Mouse (Mus musculus) hindbrain, embryonic 14.5 days (tissue): Measurements from ENCODE around the gene Vwa5b1. TPM values are rescaled to one million over a fixed set of nuclear protein-coding genes. Genes with fewer than 3 reads are reported as not detected.

Experiments used
- ATAC-seq: fragments of 200-750 bp; cut with Nextera tagmentation; 2 replicates; pipeline ENCODE4 v1.8.0; 2017; ENCODE audit warnings: moderate number of reproducible peaks, mild to moderate bottlenecking, moderate TSS enrichment, moderate library complexity; ENCODE audit not compliant: low FRiP score
- DNase-seq: peaks from one replicate; pipeline ENCODE4 v3.0.0-alpha.2; 2015; ENCODE audit warnings: low spot score
- H3K27ac ChIP-seq: fragments of 300-500 bp; sonication (generic); 2 replicates; pipeline ENCODE4 v1.5.1; 2014; ENCODE audit warnings: mild to moderate bottlenecking, moderate library complexity
- H3K27me3 ChIP-seq: fragments of 300-500 bp; sonication (generic); 2 replicates; pipeline ENCODE4 v1.6.1; 2014; ENCODE audit warnings: mild to moderate bottlenecking, low read length, mixed read lengths; ENCODE audit not compliant: control insufficient read depth, insufficient read depth
- H3K36me3 ChIP-seq: fragments of 300-500 bp; sonication (generic); replicated peaks from 2 replicates; pipeline ENCODE4 v1.6.1; 2014; ENCODE audit not compliant: control insufficient read depth, insufficient read depth
- H3K4me1 ChIP-seq: fragments of 300-500 bp; sonication (generic); replicated peaks from 2 replicates; pipeline ENCODE4 v1.6.1; 2014; ENCODE audit warnings: antibody characterized with exemption, low read length, mixed read lengths; ENCODE audit not compliant: control insufficient read depth, insufficient read depth
- H3K4me2 ChIP-seq: fragments of 300-500 bp; sonication (generic); replicated peaks from 2 replicates; pipeline ENCODE4 v1.6.1; 2014; ENCODE audit warnings: mild to moderate bottlenecking, moderate library complexity
- H3K4me3 ChIP-seq: fragments of 300-500 bp; sonication (generic); replicated peaks from 2 replicates; pipeline ENCODE4 v1.5.1; 2014; ENCODE audit warnings: mild to moderate bottlenecking, low read length
- H3K9ac ChIP-seq: fragments of 300-500 bp; sonication (generic); 2 replicates; pipeline ENCODE4 v1.6.1; 2014
- H3K9me3 ChIP-seq: fragments of 300-500 bp; sonication (generic); 2 replicates; pipeline ENCODE4 v1.6.1; 2016; ENCODE audit warnings: low read length; ENCODE audit not compliant: control insufficient read depth
- WGBS: fragments of 180-500 bp; shearing (Covaris S2); extraction: QIAGEN DNeasy Blood & Tissue Kit; methylation state at CpG from one replicate; pipeline ENCODE4 v1.1.7; 2014; 5-methylcytosine and 5-hydroxymethylcytosine counted together
- polyA plus RNA-seq: library from polyadenylated mRNA; unstranded; fragments of >200 nt; fragmentation: Nextera tagmentation; extraction: Ambion mirVana; gene quantifications from 2 replicates; pipeline ENCODE4 v1.2.1, GENCODE M21; 2014

The Vwa5b1 gene
- polyA plus RNA-seq, 1 experiment from 2014 or later = 1.2 TPM

GRCm38 (mm10) chr4:138530011-138530410, 105.7 kb downstream of the Vwa5b1 start:
- no peak for ATAC-seq
- H3K4me2 ChIP-seq = no peak overlapping the region

GRCm38 (mm10) chr4:138525684-138526083, 110.0 kb downstream of the Vwa5b1 start:
- no peak overlapping the region for H3K4me2 ChIP-seq
- no peaks in the 10 kb centered on the region for H3K9me3 ChIP-seq
- H3K27me3 ChIP-seq = no peaks in the 10 kb centered on the region
- no peak overlapping the region for H3K27ac ChIP-seq
- no peak overlapping the region for H3K9ac ChIP-seq
- no peaks in the 10 kb centered on the region for H3K36me3 ChIP-seq
- ATAC-seq (no peak), DNase-seq (no peak)
- WGBS = 44% methylated on average over 4 of the region's 4 CpGs
- no peak overlapping the region for H3K4me3 ChIP-seq
- H3K4me1 ChIP-seq = peaks cover 11% of the 10 kb centered on the region

More at GRCm38 (mm10) chr4:138530011-138530410, 105.7 kb downstream of the Vwa5b1 start:
- H3K9ac ChIP-seq = no peak overlapping the region
- no peak for DNase-seq
- no peak overlapping the region for H3K27ac ChIP-seq
- H3K27me3 ChIP-seq = no peaks in the 10 kb centered on the region
- no peaks in the 10 kb centered on the region for H3K9me3 ChIP-seq
- H3K4me3 ChIP-seq = no peak overlapping the region
- H3K4me1 ChIP-seq = no peaks in the 10 kb centered on the region
- no peaks in the 10 kb centered on the region for H3K36me3 ChIP-seq
- WGBS = 91% methylated on average over 6 of the region's 6 CpGs

GRCm38 (mm10) chr4:138524769-138525168, 110.9 kb downstream of the Vwa5b1 start:
- DNase-seq = no peak
- Histone ChIP-seq H3K9ac (no peak overlapping the region), H3K9me3 (no peaks in the 10 kb centered on the region), H3K27ac (no peak overlapping the region), H3K27me3 (no peaks in the 10 kb centered on the region), H3K4me2 (no peak overlapping the region), H3K4me3 (no peak overlapping the region), H3K4me1 (peaks cover 11% of the 10 kb centered on the region), H3K36me3 (no peaks in the 10 kb centered on the region)
- 86% methylated on average over 9 of the region's 9 CpGs for WGBS
- no peak for ATAC-seq

GRCm38 (mm10) chr4:138523775-138524174, 111.9 kb downstream of the Vwa5b1 start:
- ATAC-seq (peak; percentile 53; the same call in 1 of the 2 replicates), DNase-seq (no peak)

GRCm38 (mm10) chr4:138522296-138522695, 113.4 kb downstream of the Vwa5b1 start:
- Histone ChIP-seq H3K4me3 (no peak overlapping the region), H3K4me2 (no peak overlapping the region), H3K27ac (no peak overlapping the region), H3K9ac (no peak overlapping the region), H3K4me1 (peaks cover 20% of the 10 kb centered on the region), H3K27me3 (no peaks in the 10 kb centered on the region), H3K9me3 (no peaks in the 10 kb centered on the region), H3K36me3 (no peaks in the 10 kb centered on the region)
- ATAC-seq (peak; percentile 57; the same call in 1 of the 2 replicates), DNase-seq (peak; percentile 40)
- WGBS = 8% methylated on average over 7 of the region's 7 CpGs

More at GRCm38 (mm10) chr4:138523775-138524174, 111.9 kb downstream of the Vwa5b1 start:
- WGBS = 35% methylated on average over 7 of the region's 7 CpGs
- H3K4me3 ChIP-seq = no peak overlapping the region
- H3K4me1 ChIP-seq = peaks cover 11% of the 10 kb centered on the region
- H3K27ac ChIP-seq = peak overlapping the region; percentile 65
- H3K9me3 ChIP-seq = no peaks in the 10 kb centered on the region
- no peaks in the 10 kb centered on the region for H3K27me3 ChIP-seq
- H3K9ac ChIP-seq = no peak overlapping the region
- no peak overlapping the region for H3K4me2 ChIP-seq
- H3K36me3 ChIP-seq = no peaks in the 10 kb centered on the region

GRCm38 (mm10) chr4:138517153-138517789, 118.4 kb downstream of the Vwa5b1 start:
- WGBS = 16% methylated on average over 9 of the region's 9 CpGs
- Histone ChIP-seq H3K27me3 (no peaks in the 10 kb centered on the region), H3K9ac (no peak overlapping the region), H3K36me3 (no peaks in the 10 kb centered on the region), H3K9me3 (no peaks in the 10 kb centered on the region), H3K27ac (peak overlapping the region; percentile 61; the same call in 1 of the 2 replicates), H3K4me3 (no peak overlapping the region), H3K4me1 (peaks cover 30% of the 10 kb centered on the region), H3K4me2 (peak overlapping the region; percentile 22; the same call in 1 of the 2 replicates)
- ATAC-seq = 0 out of 2 replicates have a peak, but pooled peaks have one; percentile 66
- peak; percentile 83 for DNase-seq

GRCm38 (mm10) chr4:138516448-138516847, 119.2 kb downstream of the Vwa5b1 start:
- Histone ChIP-seq H3K36me3 (no peaks in the 10 kb centered on the region), H3K4me1 (peaks cover 26% of the 10 kb centered on the region), H3K4me3 (no peak overlapping the region), H3K27me3 (no peaks in the 10 kb centered on the region), H3K9me3 (no peaks in the 10 kb centered on the region), H3K9ac (no peak overlapping the region), H3K27ac (no peak overlapping the region), H3K4me2 (no peak overlapping the region)
- no peak for DNase-seq
- 84% methylated on average over 3 of the region's 3 CpGs for WGBS
- no peak for ATAC-seq

Other genes starting within 250 kb of the Vwa5b1 start
- 8.8 and 13.6 TPM in 2 replicates for gene Fam43b, start 239.4 kb downstream of the Vwa5b1 start, polyA plus RNA-seq
- 18.5 and 23.1 TPM in 2 replicates for gene Mul1, start 201.2 kb downstream of the Vwa5b1 start, polyA plus RNA-seq
- gene Camk2n1, start 181.6 kb downstream of the Vwa5b1 start, polyA plus RNA-seq = 17.1 and 17.2 TPM in 2 replicates
- gene Pla2g2c, start 88.9 kb upstream of the Vwa5b1 start, polyA plus RNA-seq = 0.21 and 0.55 TPM in 2 replicates
- 4.6 and 5.5 TPM in 2 replicates for gene Ubxn10, start 101.3 kb upstream of the Vwa5b1 start, polyA plus RNA-seq
- gene Pla2g2f, start 121.7 kb upstream of the Vwa5b1 start, polyA plus RNA-seq = not detected in 2 replicates
- 0.62 and 0.74 TPM in 2 replicates for gene Pla2g2d, start 139.9 kb upstream of the Vwa5b1 start, polyA plus RNA-seq
- gene Pla2g5, start 227.6 kb upstream of the Vwa5b1 start, polyA plus RNA-seq = 0.29 TPM in 2 replicates
- not detected in 2 replicates for gene Gm13030, start 238.1 kb upstream of the Vwa5b1 start, polyA plus RNA-seq
- not detected in 2 replicates for gene Pla2g2e, start 242.1 kb upstream of the Vwa5b1 start, polyA plus RNA-seq